14 mouse cellular contexts compared by ENCODE assay signal in the genomic region with DNA sequence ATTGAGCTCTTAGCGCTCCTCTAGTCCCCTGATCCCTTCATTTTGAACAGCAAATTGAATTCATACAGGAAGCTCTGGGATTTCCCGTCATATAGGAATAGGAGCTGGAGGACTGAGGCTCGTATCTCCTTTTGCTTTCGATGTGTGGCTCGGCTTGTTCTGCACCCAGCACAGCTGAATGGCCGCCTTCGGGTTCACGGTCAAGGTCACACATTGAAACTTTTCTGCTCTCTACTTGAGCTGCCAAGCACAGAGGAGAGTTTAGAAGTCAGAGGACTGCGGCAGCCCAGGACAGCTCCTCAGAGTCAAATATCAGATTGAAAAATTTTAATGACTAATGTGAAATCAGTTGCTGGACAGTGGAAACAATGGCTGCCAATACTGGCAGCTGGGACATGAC.
"Had no signal": no experiment of that assay in that cellular context is flagged by ENCODE, and none has a peak within 500 bp of the region (broad histone marks: within the 10 kb centered on the region; RNA-seq: fewer than 3 reads in every experiment).

No protein-coding gene starts in this region.

- H3K27ac ChIP-seq: limb, embryonic 12.5 days; liver, embryonic 13.5 days; lung, embryonic 15.5 days; macrophage; midbrain, embryonic 13.5 days; stomach, embryonic 15.5 days had no signal

- H3K9ac ChIP-seq: limb, embryonic 12.5 days; liver, embryonic 13.5 days; liver, postnatal 0 days; lung, embryonic 15.5 days; midbrain, embryonic 13.5 days; stomach, embryonic 15.5 days had no signal

- H3K4me3 ChIP-seq: limb, embryonic 12.5 days; liver, embryonic 13.5 days; lung, embryonic 15.5 days; megakaryocyte, embryonic 14.5 days; midbrain, embryonic 13.5 days; stomach, embryonic 15.5 days had no signal

- H3K4me1 ChIP-seq: limb, embryonic 12.5 days; liver, embryonic 13.5 days; lung, embryonic 15.5 days; megakaryocyte, embryonic 14.5 days; midbrain, embryonic 13.5 days; stomach, embryonic 15.5 days had no signal

- H3K36me3 ChIP-seq: limb, embryonic 12.5 days; liver, embryonic 13.5 days; lung, embryonic 15.5 days; midbrain, embryonic 13.5 days; stomach, embryonic 15.5 days had no signal

- DNase-seq: kidney, adult 18-20 months; kidney, postnatal 14 days; liver; liver, embryonic 13.5 days; liver, postnatal 0 days; lung, postnatal 14 days; right cerebral cortex, postnatal 14 days; thymus, postnatal 4 days had no signal

- H3K27me3 ChIP-seq: limb, embryonic 12.5 days; liver, embryonic 13.5 days; lung, embryonic 15.5 days; megakaryocyte, embryonic 14.5 days; midbrain, embryonic 13.5 days; stomach, embryonic 15.5 days had no signal

- H3K9me3 ChIP-seq: limb, embryonic 12.5 days; liver, embryonic 13.5 days; lung, embryonic 15.5 days; midbrain, embryonic 13.5 days; stomach, embryonic 15.5 days had no signal
